Mouse (Mus musculus) left cerebral cortex, adult 8-10 months (tissue): ENCODE data around the gene Milr1. TPM values are rescaled to one million over a fixed set of nuclear protein-coding genes. Genes with fewer than 3 reads are reported as not detected.
"Not testable (repeated sequence)": the region's sequence is repeated elsewhere in the genome, so short reads cannot be mapped to it uniquely, and the experiment has no call there.

Source experiments
- DNase-seq, 2 experiments: peaks; one replicate each; pipeline ENCODE4 v3.0.0; 2022; ENCODE audit warnings: low spot score in 2 of 2
- total RNA-seq, 4 experiments: library from RNA; stranded (reverse); gene quantifications; 2 replicates each; pipeline ENCODE4 v1.2.4; 2022

The Milr1 gene
- total RNA-seq, 4 experiments from 2014 or later, result 0.26 to 2.7 (median 2.4) TPM; not detected in 1

DNA sequence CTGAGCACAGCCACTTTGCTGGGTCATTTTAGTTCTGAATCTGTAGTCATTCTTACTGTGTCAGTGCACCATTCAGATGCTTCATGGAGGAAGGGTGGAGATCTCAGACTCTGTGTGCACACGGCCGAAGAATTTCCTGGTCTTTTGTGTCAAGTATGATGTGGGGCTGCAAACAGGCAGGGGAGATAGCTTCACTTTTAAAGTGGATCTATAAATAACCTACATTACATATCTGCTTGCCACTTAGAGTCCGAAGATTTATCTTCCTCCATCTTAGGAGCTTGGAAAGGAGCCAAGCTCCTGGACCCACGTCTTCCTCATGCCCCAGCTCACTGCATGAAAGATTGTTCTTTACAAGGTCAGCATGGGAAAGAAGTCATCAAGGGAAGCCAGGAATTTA is 20.3 kb upstream of the Milr1 start:
- no peak for DNase-seq

DNA sequence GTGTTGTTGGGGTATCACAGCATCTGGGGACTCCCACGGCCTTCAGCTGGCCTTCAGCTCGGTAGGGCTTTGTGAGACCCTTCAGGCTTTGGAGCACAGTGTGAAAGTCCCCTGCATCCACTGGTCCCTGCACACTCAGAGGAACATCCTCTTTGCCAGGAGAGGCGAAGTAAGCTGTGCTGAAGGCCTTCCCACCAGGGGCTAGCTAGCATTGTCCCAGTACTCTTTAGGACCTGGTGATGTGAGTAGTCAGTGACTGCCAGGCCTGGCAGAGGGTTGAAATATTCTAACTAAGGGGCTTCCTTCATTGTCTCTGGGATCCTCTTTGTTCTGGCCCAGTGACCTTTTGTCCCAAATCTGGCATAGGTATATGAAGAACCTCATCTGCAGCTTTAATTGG is 14.4 kb upstream of the Milr1 start:
- no peak for DNase-seq

DNA sequence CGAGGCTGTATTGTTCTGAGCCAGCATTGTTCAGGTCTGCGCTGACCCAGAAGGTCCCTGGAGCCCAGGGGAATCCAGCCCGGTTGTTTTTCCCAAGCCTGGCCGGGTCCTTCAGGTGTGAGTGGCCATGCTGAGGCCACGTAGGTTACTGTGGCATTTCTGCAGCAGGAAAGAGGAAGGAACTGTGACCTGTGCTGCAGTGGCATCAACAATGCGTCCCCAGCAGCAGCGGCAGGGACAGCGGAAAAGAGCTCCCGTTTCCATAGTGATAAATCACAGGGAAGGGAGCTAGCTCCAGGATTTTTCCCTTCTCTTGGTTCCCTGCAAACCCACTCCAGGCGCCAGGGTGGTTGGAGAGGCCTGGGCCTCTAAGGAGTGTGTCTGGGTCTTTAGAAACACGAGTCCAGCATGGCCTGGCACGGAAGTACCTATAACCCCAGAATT is 13.8 kb upstream of the Milr1 start:
- peak in 1 of 2 experiments; percentile 20 for DNase-seq

DNA sequence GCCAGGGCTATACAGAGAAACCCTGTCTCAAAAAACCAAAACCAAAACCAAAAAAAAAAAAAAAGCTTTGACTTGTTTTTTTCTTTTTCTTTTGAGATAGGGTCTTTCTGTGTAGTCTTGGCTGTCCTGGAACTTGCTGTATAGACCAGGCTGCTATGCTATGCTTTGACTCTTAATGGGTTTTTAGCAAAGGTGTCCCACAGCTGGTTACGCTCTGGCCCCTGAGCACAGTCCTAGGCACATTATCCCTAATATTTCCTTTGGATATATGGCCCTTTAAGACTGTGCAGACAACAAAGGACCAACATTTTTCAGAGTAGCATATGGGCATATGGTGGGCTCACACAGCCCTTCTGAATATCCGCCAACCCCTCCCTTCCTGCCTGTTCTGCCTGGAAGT is 11.9 kb upstream of the Milr1 start:
- DNase-seq, result no peak

DNA sequence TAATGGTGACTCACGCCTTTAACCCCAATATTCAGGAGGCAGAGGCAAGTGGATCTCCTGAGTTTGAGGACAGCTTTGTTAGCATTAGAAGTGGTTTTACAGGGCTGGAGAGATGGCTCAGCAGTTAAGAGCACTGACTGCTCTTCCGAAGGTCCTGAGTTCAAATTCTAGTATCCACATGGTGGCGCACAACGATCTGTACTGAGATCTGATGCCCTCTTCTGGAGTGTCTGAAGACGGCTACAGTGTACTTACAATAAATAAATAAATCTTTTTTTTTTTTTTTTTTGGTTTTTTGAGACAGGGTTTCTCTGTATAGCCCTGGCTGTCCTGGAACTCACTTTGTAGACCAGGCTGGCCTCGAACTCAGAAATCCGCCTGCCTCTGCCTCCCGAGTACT is 10.3 kb upstream of the Milr1 start:
- not testable (repeated sequence) for DNase-seq

DNA sequence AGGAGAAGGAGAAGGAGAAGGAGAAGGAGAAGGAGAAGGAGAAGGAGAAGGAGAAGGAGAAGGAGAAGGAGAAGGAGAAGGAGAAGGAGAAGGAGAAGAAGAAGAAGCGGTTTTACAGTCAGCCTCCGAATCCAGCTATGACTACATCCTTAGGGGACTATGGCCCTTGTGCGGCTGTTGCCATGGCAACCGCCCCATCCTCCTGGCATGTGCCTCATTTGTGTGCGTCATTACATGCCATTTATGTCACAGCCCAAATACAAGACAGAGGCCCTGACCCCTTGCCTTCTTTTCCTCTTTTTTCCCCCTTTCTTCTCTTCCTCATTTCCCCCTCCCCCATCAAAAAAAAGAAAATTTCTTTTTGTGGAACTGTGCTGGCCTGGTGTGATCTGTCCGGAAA is 9.8 kb upstream of the Milr1 start:
- no peak for DNase-seq

DNA sequence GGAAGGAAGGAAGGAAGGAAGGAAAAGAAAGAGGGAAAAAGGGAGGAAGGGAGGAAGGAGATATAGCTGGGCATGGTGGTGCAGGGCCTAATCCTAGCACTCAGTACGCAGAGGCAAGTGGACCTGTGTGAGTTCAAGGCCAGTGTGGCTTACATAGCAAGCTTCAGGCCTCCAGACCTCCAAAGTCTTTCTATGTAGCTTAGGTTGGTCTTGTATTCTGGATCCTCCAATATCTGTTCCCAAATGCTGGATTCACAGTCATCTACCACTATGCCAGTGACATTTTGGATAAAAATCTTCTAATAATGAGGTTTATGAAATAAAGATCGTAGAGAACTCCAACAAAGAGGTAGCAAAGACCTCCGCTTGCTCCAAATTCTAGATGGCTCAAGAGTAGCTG is 9.2 kb upstream of the Milr1 start:
- no peak for DNase-seq

DNA sequence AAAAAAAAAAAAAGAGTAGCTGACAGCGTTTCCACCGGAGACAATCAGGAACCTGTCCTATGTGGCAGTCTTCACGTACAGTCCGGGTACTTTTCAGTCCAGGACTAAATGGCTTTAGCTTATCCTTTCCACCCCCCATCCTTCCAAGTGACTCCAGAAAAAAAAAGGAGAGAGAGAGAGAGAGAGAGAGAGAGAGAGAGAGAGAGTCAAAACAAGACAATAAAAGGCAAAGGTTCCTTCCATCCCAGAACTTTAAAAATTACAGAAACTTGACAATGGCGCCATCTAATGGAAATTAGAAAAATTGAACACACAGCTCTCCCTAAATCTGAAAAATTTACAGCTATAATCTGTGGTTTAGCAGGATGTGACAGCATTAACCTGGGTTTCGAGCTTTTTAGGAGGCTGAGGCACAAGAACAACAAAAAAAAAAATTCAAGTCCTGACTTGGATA is 8.6 kb upstream of the Milr1 start:
- DNase-seq, result no peak

DNA sequence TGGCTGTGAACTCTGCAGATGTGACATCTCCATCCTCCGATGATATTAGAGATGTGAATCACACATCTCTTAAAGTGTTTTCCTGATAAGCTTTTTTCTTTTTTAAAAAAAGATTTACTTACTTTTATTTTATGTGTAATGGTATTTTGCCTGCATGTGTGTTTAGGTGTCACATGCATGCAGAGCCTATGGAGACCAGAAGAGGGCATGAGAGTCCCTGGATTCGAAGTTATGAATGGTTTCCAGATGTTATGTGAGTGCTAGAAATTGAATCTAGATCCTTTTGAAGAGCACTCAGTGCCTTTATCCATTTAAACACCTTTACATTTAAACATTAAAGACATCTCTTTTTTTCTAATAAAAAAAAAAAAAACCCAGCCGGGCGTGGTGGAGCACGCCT is 6.1 kb upstream of the Milr1 start:
- DNase-seq, result no peak

DNA sequence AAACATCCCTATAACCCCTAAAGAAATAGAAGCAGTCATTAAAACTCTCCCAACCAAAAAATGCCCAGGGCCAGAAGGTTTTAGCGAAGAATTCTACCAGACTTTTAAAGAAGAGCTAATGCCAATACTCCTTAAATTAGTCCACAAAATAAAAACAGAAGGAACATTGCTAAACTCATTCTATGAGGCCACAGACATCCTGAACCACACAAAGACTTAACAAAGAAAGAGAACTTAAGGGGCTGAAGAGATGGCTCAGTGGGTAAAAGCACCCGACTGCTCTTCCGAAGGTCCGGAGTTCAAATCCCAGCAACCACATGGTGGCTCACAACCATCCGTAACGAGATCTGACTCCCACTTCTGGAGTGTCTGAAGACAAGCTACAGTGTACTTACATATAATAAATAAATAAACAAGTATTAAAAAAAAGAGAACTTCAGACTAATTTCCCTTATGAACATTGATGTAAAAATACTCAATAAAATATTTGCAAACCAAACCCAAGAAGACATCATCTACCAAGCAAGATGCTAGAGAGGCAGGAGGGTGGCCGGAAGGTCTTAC is 1.4 kb upstream of the Milr1 start:
- not testable (repeated sequence) for DNase-seq

DNA sequence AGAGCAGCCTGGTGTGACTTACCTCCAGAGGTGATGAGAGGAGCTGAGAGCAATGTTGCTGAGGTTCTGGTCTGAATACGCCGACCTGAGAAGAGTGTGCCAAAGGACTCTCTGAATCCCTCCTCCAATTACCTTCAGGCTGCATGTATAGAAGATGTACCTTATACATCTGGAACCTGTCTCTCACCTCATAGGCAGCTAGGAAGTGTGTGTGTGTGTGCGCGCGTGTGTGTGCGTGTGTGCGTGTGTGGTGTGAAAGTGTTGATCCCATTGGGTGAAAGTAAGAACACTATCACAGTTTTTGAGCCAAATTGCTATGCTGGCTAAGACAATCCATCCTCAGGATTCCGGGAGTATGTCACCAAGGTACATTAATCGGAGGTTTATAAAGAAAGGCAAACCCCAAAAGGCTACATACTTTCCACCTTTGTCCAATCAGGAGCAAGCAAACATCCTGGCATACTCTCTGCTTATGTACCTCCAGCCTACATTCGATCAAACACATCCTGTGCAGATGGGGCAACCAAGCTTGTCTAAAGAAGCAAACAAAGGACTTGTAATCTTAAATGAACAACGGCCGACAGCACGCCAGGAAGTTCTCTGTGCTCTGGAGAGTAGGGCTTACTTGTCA is 790 bp upstream of the Milr1 start, which contains the start of gene Pecam1:
Gene Pecam1, minus strand, starts transcription at position 508 of the 631 bp plus-strand sequence.
- DNase-seq, result no peak

DNA sequence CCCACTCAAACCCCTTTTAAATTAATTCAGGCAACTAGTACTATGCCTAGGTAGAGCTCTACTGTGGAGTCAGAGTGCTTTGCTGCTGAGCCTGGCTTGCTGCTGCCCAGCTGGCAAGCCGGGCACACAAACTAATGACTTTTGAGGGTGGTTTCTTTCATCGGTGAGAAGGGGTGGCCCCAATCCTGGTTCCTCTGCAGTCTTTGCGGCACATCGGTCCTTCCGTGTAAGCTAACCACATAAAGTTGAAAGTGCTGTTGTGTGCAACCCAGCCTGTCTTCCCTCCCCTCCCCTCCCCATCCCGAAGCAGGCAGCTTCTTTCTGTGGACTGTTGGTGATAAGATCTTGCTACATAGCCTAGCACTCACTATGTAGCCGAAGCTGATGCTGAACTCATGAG is 1.1 kb downstream of the Milr1 start:
- DNase-seq, result no peak

DNA sequence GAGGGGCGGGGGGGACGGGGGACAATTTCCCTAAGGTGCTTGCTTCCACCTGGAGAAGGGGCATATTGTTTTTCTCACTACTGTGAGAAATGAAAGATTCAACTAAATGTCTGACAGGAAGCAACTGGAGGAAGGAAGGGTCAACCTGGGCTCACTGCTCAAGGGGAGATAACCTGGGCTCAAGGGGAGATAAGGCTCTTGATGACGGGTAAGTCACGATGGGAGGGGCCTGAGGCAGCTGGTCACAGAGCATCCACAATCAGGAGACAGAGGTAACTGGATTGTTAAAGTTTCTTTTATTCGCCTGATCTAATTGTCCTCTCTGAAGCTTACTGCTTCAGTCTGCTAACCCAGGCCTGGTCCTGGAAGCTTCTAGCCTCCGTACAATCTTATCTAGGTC is 2.3 kb downstream of the Milr1 start:
- DNase-seq, result no peak

DNA sequence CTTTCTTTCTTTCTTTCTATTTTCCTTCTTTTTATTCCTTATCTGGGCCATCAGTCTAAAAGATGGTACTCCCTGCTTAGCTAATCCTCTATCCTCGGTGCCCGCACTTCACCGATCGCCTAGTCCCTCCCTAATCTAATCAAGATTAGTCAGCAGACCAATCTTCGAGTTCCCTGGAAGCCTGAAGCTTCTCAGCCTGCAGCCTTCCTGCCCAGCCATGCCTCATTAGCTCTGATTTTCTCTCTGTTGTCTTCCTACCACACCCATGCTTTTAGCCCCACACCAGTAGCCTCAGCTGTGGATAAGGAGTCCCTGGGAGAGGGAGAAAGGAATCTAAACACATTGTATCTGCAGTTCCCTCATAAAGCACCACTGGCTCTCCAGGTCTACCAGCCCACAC is 4.6 kb downstream of the Milr1 start:
- no peak for DNase-seq

DNA sequence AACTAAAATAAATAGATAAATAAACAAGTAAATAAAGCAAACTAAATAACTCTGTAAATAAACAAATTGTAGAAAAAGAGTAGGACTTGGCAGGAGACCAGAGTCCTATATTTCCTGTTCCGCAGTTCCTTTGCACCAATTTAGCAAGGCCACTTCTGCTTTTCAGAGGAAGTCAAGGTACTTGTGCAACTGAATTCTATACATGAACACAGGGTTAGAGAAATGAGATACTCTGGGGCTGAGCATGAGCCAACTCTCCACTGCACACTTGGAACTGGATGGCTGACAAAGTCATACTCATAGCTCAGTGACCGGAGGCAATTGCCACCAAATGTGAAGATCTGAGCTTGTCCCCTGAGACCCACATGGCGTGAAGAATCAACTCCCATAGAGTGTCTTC is 8.0 kb downstream of the Milr1 start:
- no peak for DNase-seq

DNA sequence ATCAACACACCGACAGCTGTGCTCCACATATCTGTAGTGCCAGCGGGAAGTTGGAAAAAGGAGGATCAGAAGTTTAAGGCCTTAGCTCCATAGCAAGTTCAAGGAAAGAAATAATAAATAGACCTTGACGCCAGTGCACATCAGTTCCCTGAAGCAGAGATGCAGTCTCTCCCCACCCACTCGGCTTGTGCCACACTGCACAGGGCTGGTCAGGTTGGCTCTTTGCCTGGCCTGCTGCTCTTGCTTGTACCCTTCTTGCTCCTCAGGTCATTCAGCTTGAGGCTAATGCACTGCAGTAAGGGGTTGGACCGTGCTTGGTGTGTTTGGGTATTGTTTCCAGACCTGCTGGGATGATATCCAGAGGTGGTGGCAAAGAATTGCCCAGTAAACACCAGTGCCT is 9.5 kb downstream of the Milr1 start:
- DNase-seq, result no peak

DNA sequence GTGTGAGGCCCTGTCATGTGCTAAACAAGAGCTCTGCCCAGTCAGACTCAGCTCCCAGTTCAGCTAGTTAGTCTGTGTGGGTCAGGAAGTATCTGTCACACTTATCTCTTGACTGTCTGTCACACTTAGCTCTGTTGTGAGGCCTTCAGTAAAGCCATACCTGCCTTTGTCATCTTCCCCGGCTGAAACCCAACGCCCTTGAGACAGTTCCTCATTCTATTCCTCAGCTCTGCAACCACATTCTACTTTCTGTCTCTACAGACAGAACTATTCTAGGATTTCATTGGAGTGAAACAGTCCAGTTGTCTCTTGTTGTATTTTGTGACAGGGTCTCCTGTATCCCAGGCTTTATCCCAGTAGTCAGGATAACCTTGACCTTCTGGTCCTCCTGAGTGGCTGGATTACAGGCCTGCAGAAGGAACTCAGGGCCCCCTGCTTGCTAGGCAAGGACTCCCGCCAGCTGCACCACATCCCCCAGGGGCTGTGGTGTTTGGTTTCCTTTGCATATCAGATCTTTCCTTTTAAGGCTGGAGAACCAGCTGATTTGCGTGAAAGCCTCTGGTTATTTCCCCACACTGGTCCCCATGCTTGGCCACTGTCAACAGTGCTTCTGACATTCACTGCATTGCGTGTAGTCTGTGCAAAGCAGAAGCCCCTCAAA is 11.2 kb downstream of the Milr1 start:
- DNase-seq, result no peak

DNA sequence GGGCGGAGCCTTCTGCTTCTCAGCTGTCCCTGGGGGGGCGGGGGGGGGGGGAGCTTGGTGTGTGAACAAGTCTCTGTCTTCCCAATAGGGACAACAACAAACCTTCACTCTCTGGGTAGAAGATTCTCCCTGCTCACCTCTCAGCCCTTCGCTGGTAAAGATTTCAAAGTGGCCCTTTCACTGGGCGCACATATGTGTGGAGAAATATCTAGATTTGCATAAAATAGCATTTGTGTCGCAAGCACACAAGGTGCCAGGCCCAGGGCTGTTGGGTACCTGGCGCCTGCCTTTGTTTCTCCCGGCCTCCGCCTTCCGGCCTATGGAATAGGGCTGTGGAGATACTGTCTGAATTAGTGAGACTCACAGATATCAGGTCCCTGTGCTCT is 11.8 kb downstream of the Milr1 start:
- DNase-seq, result no peak

DNA sequence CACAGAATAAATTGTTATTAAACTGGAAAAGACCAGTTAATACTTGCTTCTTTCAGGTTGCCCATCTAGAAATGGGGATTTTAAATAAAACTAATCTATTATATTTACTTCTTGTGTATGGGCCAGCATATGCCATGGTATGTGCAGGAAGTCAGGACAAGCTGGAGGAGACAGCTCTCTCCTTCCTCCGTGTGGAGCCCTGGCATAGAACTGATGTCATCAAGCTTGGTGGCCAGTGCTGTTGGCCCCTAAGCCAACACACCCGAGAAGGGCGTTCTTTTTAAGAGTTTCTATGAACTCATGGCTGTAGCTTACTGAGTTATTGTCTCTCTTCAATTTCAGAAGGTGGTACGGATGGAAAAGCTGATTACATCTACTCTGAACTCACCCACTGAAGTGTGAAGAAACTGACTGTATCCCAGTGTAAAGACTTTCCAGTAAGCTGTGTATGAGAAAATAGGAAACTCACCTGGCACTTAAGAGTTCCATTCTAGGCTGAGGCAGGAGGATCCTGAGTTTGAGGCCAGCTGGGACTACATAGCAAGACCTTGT is 15.7 kb downstream of the Milr1 start:
- DNase-seq, result no peak

DNA sequence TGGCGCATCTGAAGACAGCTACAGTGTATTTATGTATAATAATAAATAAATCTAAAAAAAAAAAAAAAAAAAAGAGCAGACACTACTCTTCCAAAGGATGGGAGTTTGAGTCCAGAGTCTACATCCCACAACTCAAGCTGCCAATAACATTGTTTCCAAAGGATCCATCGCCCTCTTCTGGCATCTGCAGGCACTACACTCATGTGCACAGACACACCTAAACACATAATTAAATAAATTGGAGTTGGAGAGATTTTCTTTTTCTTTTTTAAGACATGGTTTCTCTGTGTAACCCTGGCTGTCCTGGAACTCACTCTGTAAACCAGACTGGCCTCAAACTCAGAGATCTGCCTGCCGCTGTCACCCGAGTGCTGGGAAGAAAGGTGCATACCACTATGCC is 16.5 kb downstream of the Milr1 start:
- no peak for DNase-seq

DNA sequence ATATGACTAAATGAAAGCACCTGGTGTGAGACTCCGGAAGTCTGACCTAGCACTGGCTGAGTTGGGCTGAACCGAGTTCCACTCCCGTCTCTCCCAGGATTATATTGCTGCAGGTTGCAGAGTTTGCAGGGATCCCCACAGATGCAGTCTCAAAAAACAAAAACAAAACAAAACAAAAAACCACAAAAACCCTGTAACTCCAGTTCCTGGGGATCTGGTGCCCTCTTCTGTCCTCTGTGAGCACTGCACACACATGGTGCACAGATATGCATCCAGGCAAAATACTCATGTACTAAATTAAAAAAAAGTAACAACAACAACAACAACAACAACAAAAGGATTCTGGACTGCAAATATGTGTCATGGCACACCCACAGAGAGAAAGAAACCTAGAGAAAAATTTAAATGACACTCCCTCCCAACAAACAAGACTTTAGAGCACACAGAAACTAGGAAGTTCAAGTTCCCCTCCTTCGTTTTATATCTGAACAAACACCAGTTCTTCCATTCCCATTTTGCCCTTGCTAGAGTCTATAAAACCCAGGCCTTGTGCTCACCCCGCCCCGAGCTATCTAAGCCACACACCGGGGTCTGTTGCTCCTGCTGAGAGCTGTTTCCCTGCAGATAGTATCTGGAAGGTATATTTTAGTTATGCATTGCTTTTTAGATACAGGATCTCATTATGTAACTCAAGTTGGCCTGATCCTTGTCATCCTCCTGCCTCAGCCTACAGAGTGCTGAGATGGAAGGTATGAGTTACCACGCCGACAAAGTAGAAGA is 19.4 kb downstream of the Milr1 start:
- DNase-seq, result no peak

DNA sequence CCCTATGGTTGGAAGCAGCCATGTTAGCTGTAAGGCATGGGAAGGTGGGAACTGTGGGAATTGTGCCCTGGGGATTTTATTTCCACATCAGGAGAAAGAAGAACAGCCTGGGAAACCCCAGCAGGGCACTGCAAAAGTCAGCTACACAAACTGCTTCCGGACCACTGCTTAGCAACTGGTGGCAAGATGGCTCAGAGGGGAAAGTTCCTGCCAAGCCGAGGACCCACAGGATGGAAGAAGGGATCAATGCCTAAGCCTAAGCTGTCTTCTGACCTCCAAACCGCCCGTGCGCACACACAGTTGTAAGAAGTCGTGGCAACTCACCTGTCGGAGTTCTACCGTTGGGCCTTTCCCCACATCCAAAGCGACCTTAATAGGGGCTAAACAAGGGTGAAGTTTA is 22.0 kb downstream of the Milr1 start:
- DNase-seq, result no peak
